Mouse (Mus musculus) bone marrow macrophage, adult 2 months (primary cell): ENCODE measurements around the gene Camk2g.

Experiments
- CTCF ChIP-seq: IDR thresholded peaks from 2 replicates; pipeline ENCODE4 v1.5.1; 2012; ENCODE audit warnings: low read depth, mild to moderate bottlenecking, low read length, moderate library complexity
- POLR2A ChIP-seq: IDR thresholded peaks from 2 replicates; pipeline ENCODE4 v1.6.1; 2012; ENCODE audit warnings: mild to moderate bottlenecking, low read depth, low read length, borderline replicate concordance

DNA sequence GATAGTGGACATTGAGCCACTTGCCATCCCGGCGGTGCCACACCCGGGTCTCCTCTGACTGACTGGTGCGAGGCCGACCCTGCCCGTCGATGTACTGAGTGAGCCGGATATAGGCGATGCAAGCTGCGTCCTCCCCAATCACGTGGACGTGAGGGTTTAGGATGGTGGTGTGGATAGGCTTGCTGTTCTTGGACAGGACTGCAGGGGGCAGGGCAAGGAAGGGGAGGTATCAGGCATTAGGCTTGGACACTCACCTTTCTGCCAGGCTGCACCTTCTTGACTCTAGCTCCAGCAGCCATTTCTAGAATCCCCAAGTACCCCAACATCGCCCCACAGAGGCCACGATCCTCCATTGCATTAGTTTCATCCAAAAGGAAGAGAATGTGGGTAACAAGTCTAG lies 56.6 kb downstream of the Camk2g start:
- TF ChIP-seq CTCF (0 out of 2 replicates have a peak, but pooled peaks have one; percentile 19), POLR2A (no peak)
